Mouse (Mus musculus): Measurements from ENCODE around the gene Cobl.

DNA sequence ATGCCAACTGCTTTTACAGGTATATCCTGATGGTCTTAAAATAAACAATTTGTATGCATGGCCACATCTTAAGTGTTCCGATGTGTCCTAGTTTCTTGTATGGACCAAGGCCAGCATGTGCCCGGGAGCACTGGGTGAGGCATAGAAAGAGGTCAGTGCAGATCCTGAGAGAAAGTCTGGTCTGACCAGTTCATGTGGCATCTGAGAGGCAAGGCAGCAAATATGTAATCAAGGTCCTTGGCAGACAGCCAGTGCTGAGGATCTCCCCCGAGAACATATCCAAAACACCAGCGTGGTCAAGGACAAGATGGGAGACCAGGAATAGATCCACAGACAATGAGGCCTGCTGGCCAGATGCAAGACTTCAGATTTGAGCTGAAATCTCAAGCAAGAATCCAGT lies 81.8 kb downstream of the Cobl start:
- no peak for TF ChIP-seq MAFK (IDR thresholded peaks at IDR 0.05; ENCODE audit: insufficient read depth, low read depth, low read length)
- TF ChIP-seq ZNF384 (IDR thresholded peaks at IDR 0.05; ENCODE audit: low read depth, low read length), result no peak
- TF ChIP-seq CHD2 (IDR thresholded peaks at IDR 0.05; ENCODE audit: low read depth, low read length), result no peak
- TF ChIP-seq HCFC1 (IDR thresholded peaks at IDR 0.05; ENCODE audit: borderline replicate concordance, insufficient read depth, low read length), result no peak
- TF ChIP-seq ZC3H11A (IDR thresholded peaks at IDR 0.05; ENCODE audit: borderline replicate concordance, low read depth, low read length), result no peak
